Mouse (Mus musculus) cerebellum, adult 9-10 months (tissue): ENCODE measurements at regions not wholly inside any gene's neighbourhood (a gene's known extent, or its start where the extent isn't known, plus 50 kb on each side); places are given as distances from the start of the nearest gene placed in this dataset.

Experiments used
- DNase-seq: peaks from one replicate; pipeline ENCODE4 v3.0.0; 2022

DNA sequence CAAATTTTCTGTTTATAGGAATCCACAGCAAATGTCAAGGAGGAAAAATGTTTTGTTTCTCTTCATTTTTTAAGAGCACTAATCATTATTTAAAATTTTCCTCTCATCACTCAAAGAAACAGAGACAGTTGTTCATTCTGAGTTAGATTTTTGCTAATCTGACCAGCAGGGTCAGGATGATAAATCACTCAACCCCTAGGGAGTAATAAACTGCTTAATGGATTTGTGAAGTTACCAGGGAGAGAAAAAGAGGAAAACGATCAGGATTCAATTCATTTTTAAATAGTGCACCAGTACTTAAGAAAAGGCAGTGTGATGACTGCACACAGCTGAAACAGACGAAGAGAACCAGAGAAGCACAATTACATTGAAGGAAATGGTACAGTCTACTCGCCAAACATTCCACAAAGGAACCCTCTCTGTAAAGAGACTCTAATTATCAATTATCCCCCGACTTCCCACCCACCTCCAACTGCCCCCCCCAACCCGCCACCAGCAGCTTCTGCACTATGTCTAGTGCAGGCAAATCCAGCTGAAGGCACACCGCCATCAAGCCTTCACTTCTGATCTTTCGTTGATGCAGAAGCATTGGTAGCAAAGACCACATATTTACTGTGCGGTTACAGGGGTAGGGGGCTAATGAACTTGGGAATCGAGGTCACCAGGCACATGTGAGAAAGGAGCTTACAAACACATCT is 481.9 kb downstream of the Psat1 start:
- DNase-seq, result no peak

DNA sequence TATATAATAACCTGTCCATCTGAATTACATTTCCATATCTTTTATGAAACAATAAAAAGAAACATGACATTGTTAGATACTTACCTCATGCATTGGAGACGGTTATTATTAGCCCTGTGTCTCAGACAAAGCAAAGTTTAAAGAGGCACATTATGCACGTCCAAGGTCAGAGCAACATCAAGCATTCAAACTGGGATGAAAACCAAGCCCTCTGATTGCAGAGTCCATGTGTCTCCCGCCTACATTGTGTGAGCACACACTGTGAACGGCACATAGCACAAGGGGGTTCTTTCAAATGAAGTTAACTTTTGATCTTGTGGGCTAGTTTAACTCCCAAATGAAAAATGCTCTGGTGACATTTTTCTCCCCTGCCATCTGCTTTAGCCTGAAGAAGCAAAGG is 489.3 kb downstream of the Psat1 start:
- DNase-seq, result no peak

DNA sequence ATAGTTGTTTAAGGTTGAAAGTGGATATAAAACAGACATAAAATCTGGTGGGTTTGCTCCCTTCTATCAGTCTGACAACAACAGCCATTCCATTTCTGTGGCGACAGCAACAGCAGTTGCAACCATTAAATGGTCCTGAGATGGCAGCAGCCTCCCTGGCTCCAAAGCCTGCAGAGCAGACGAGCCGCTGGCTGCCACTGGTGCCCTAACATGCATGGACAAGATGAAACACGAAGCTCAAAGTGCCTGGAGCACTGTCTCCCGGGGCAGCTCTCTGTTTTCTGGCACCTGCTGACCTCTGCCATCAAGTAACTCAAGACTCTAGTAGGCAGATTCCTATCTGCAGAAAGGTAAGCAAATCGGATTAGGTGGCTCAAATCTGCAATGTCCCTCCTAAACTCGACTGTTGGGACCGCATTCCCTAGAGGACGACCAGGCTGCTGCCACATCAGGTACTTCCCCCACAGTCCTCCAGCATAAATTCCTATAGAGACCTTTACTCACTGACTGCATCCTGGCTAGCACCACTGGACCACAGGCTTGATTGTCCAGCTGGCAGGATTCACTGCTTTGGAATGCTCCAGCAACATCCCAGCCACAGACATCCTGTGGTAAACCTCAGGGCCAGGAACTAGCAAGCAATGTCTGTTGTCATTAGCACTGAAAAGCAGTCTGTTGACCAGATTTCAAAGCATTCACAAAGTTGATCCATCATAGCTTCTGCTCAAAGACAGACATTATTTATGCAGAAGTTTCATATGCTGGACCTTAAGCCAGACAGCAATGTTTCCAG is 490.0 kb downstream of the Psat1 start:
- DNase-seq, result no peak

- no peak for DNase-seq
Observed at GRCm38 (mm10) chr19:15448989-15449388, 498.1 kb downstream of the Psat1 start.

GRCm38 (mm10) chr19:15431798-15432197 is 515.3 kb downstream of the Psat1 start:
- no peak for DNase-seq

DNA sequence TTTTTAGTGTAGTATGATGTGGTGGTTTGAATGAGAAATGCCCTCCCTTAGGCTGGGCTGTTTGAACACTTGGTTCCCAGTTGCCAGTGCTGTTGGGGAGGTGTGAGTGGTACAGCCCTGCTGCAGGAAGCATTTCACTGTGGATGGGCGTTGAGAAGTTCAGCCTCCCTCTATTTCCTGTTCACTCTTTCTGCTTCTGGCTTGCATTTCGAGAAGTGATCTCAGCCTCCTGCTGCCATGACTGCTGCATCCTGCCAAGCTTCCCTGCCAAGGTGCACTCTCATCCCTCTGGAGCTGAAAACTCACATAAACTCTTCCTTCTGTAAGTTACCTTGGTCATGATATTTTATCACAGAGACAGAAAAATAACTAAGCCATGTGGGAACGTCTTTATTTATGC is 525.8 kb downstream of the Psat1 start:
- DNase-seq, result no peak

- DNase-seq, result no peak
Observed at GRCm38 (mm10) chr19:15398624-15399023, 548.5 kb downstream of the Psat1 start.

- no peak for DNase-seq
Observed at GRCm38 (mm10) chr19:15371682-15372081, 575.5 kb downstream of the Psat1 start.

DNA sequence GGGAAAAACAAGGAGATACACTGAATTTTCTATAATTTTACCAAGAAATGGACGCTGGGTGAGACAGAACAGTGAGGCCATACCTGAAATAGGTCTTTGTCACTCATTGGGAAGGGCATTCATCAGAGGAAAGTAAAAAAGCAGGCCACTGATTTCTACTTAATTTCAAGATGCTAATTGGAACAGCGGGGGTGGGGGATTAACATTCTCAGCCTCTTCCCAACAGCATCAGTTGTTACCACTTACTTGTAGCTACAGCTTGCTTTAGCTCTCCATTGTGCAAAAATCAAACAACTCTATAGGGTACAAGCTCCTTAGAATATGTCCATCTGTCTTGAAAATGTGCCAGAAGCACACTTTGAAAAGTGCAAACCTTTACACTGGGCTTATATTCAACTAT is 580.2 kb downstream of the Psat1 start:
- DNase-seq, result no peak

- no peak for DNase-seq
Observed at GRCm38 (mm10) chr19:15357181-15357580, 590.0 kb downstream of the Psat1 start.

- no peak for DNase-seq
Observed at GRCm38 (mm10) chr19:15348356-15348755, 598.8 kb downstream of the Psat1 start.

GRCm38 (mm10) chr19:15342229-15342628 is 604.9 kb downstream of the Psat1 start:
- no peak for DNase-seq

DNA sequence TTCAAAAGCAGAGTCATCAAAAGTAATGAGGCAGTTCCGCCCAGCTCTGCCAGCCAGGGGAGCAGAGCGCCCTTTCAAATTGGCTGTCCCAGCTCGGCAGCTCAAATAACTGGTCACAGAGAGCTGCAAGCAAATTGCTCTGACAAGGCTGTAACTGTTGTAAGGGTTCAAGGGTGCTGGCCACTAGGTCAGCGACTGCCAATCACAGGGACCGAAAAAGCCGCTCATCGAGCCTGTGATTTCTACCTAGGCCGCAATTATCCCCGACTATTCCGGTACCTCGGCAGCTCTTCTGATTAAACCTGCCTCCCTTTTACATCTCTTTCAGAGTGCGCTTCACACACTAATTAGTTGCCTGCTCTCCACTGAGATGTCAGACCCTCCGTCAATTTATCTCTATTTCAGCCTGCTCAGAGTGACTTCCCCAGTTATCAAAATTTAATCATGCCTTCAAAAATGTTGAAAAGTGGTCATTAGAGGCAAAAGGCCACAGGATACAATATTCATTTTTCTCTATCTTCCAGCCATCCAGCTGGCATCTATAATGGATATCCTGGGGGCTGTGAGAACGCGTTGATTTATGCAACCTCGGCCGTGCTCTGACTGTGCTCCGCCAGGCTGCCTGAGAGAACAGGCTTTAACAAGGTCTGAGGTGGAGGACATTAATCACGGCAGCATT is 606.7 kb downstream of the Psat1 start:
- DNase-seq, result no peak

DNA sequence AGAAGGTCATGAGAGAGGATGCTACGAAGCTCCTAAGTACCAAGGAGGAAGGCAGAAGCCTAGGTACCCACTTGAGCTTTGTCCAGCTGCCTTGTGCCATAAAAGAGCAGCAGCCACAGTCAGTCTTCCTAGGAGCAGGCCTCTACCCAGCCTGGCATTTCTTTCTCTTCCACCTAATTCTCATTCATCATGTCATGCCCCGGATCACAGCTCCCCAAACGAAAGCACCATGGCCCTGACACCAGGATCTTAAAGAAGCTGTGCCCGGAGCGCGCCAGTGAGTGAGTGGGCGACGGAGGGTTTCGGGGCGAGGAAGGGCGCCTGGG is 607.2 kb downstream of the Psat1 start:
- DNase-seq, result no peak

DNA sequence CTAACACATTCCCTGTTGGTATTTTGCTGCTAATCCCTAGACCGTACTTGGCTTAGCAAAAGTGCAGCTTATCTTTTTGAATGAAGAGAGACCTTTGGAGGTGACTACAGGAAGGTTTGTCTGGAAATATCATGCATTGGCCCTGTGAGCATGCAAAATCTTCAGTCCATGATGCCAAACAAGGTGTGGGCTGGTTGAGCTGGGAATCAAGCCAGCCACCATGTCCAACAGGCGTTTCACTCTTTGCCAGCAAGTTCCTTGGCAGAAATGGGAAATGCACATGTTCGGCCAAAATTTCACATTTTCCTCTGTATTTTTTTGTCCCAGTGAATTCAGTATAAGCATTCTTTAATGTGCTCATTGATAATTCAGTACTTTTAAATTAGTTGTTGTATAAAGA is 617.0 kb downstream of the Psat1 start:
- DNase-seq, result no peak

DNA sequence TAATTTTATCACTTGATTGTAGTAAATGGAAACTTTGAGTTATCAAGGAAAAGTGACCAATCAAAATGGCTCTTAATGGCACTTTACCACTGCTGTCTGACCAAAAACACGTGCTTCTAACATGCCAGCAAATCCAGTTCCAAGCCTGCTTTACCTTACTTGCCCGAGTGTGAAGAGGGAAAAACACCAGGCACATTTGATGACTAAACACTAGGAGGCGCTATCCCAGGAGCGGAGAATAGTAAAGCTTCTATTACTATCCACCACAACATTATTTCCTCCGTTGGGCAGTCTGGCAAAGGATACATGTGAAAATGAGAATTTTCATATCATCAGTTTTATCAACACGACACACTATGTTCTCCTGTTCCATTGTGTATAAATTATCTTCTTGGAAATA is 647.7 kb downstream of the Psat1 start:
- no peak for DNase-seq

DNA sequence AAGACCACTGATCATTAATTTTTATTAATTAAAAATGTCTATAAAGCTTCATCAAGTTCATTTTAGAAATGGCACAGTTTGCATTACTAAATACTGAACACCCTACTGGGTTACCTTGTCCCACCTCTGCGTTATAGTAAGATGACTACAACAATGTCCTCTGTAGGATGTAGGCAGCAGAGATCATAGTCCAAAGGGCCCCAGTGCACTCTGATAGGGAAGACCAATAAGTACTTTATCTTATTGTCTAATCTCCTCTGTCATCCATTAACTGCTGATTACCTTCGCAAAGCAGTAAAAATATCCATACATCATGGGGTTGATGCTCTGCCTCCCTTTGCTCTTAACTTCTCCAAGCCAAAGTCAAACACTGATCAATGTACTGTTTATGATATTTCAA is 662.1 kb downstream of the Psat1 start:
- no peak for DNase-seq

DNA sequence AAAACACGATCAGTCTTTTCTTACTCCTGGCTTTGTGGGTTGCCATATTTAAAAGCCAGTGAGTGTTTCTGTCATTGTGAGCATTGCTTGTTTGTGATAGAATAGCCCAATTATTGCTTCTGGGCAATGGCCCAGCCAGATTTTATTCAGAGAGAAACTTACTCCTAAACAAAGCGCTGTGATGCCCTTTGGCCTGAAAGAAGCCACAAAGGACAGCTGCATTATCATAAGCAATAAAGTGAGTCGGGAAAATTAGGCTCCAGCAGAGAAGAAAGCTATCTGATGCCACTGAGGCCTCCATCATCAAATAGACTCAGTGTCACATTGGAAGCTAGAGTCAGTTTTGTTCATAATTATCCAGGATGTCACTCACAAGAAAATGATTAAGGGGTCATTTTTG is 644.9 kb upstream of the Tle4 start:
- no peak for DNase-seq

DNA sequence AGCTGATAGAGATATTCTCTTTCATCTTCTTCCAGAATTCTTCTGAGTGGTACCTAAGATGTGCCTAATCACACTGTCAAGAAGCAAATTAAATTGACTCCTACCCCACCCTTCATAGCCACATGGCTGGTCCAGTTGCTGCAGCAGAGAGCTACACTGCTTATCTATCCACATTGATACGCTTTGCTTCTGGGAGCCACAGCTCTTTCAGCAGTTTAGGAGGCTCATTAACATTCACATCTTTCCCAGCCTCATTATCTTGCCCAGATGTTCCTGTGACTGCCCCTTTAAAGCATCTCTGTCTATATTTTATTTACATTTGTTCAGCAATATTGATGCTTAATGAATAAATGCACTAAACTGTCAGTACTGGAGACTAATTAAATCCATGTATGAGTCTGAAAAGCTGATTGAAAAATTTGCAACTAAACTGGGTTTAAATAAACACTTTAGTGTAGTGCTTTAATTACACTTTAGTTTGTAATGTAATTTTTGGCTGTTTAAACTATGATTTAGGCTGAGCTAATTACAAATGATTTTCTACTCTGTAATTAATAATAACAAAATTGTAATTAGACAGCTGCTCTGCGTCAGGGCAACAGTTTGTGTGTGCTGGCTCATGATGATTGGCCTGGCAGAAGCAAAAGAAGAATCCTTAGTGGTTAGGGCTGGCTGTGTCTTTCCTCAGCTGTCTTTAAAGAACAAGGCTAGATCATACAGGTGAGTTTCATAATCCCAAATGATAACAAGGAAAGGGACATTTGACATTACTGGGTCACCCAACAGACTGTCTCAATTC is 632.5 kb upstream of the Tle4 start:
- no peak for DNase-seq

DNA sequence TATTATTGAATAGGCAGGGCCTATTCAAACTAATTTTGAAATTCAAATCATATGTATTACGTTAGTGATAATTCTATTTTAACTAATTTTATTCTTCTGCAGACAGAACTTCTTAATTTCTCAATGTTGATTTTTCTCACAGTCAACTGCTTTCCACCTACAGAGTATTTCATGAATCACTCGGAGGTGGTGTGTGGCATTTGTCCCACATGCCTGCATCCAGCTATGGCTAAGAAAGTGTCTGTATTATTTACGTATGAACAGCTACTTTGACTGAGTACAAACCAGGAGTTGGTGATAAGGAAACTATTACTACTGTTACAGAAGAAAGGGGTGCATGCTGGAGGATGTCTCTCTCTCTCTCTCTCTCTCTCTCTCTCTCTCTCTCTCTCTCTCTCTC is 619.5 kb upstream of the Tle4 start:
- no peak for DNase-seq

GRCm38 (mm10) chr19:15214651-15215050 is 616.8 kb upstream of the Tle4 start:
- no peak for DNase-seq

- DNase-seq, result no peak
Observed at GRCm38 (mm10) chr19:15212881-15213280, 615.0 kb upstream of the Tle4 start.

- DNase-seq, result no peak
Observed at GRCm38 (mm10) chr19:15203039-15203438, 605.2 kb upstream of the Tle4 start.
